Comparison of ENCODE assay signal across 9 mouse cellular contexts in the genomic region with DNA sequence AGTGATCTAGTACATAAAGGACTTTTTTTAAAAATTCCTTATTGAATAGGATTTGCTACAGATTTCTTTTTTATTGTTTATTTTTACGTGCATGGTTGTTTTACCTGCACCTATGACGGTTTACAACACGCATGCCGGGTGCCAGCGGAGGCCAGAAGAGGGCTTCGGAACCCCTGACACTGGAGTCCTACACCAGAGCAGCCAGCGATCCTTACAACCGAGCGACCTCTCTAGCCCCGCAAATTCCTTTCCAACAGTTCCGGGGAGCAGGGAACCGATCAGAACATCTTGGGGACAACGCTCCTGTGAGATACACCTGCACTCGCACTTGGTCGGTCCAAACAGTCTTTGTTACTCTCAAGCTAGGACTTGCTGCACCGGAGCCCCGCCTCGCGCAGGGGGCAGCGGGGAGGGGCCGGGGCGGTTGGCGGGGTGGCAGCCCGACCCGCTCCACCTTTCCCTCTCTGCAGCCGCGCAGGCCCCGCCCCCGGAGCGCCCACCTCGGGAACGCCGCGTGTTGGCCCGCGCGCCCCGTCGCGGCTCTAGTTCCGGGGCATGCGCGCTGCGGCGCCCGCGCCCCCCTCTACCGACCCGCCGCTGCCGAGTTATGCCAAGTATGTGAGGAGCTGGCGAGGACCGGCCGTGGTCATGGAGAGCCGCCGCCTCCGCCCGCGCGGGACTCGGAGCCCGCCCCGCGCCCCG. TPM values are rescaled to one million over a fixed set of nuclear protein-coding genes. Genes with fewer than 3 reads are reported as not detected.
DNase-seq lines count a peak whose midpoint lies in the region; ATAC-seq and TF ChIP-seq lines count a peak whose summit lies in the region.
"Had no signal": no experiment of that assay in that cellular context is flagged by ENCODE, and none has a peak within 500 bp of the region (broad histone marks: within the 10 kb centered on the region; RNA-seq: fewer than 3 reads in every experiment).

A gene (plus strand): TSS at position 603 of the 702 bp plus-strand sequence.

- H3K9ac ChIP-seq in hindbrain, postnatal 0 days (replicated peaks; ENCODE audit: low read length) = peak within 1 kb of the TSS; percentile 59

- 0 out of 2 replicates have a peak, but pooled peaks cover 4% of the 10 kb centered on the region for H3K27me3 ChIP-seq in hindbrain, postnatal 0 days (ENCODE audit: insufficient read depth, low read length)

- no peak for TF ChIP-seq CTCF in hindbrain, postnatal 0 days (IDR thresholded peaks at IDR 0.05; ENCODE audit: low read depth)
- no peak for TF ChIP-seq CTCF in left cerebral cortex, adult 2 months (IDR thresholded peaks at IDR 0.05)

- H3K4me3 ChIP-seq in hindbrain, postnatal 0 days (ENCODE audit: low read length) = peak within 1 kb of the TSS; percentile 66
- peak within 1 kb of the TSS; percentile 55 for H3K4me3 ChIP-seq in left cerebral cortex, adult 2 months

- WGBS in hindbrain, postnatal 0 days = 2% methylated on average over 62 of the region's 65 CpGs

- peak within 1 kb of the TSS; percentile 79 for H3K4me2 ChIP-seq in hindbrain, postnatal 0 days (ENCODE audit: low read depth, low read length)

- no peaks in the 10 kb centered on the region for H3K4me1 ChIP-seq in hindbrain, postnatal 0 days (ENCODE audit: insufficient read depth, low read length)

- ATAC-seq in hindbrain, postnatal 0 days = peak; percentile 90

- intact Hi-C loops in left cerebral cortex, adult 2 months (cut with DNase I) = no loop called here

- no peaks in the 10 kb centered on the region for H3K9me3 ChIP-seq in hindbrain, postnatal 0 days (ENCODE audit: low read length)

- H3K27ac ChIP-seq in hindbrain, postnatal 0 days = peak within 1 kb of the TSS; percentile 65; the same call in 1 of the 2 replicates
- no peak within 1 kb of the TSS for H3K27ac ChIP-seq in left cerebral cortex, adult 2 months
- H3K27ac ChIP-seq: macrophage had no signal

- H3K36me3 ChIP-seq in hindbrain, postnatal 0 days (ENCODE audit: insufficient read depth, low read length) = no peaks in the 10 kb centered on the region

- DNase-seq in NIH3T3 (ENCODE audit: low read depth) = peak; percentile 90
- peak; percentile 73 to 79 for DNase-seq in cerebellum, postnatal 10 days
- DNase-seq in gastrocnemius, postnatal 10 days = peak; percentile 77
- DNase-seq in hindbrain, postnatal 0 days (ENCODE audit: low spot score) = peak; percentile 81
- peak; percentile 53 to 63 for DNase-seq in left cerebral cortex, adult 2 months (ENCODE audit: extremely low spot score in 1 of 2, low spot score in 2 of 2)
- peak; percentile 89 to 96 for DNase-seq in lung, postnatal 4 days
- peak; percentile 75 to 76 for DNase-seq in right cerebral cortex, postnatal 10 days (ENCODE audit: low spot score in 2 of 2)
- no peak for DNase-seq in c-Kit-positive CD71-positive TER-119-positive erythroid progenitor cells, embryonic 14.5 days (ENCODE audit: low spot score)

RNA-seq across cellular contexts. Expression of the gene that starts here (rescaled TPM):
- 1 to 10 TPM; 2.5 to 2.6 TPM for total RNA-seq in gastrocnemius, postnatal 10 days (2021)
- 4.7 and 5.1 TPM in 2 replicates for total RNA-seq in hindbrain, postnatal 0 days (2014; rRNA removed)
- 0.47 and 0.61 TPM in 2 replicates for polyA plus RNA-seq in hindbrain, postnatal 0 days (2015; fragmentation: Nextera tagmentation; extraction: Ambion mirVana)
- total RNA-seq in left cerebral cortex, adult 2 months (2021) = 1 to 10 TPM; 2.8 to 3.4 TPM
- polyA plus RNA-seq: macrophage had no signal
